ENCODE assay signal across 8 mouse cellular contexts in the genomic region with DNA sequence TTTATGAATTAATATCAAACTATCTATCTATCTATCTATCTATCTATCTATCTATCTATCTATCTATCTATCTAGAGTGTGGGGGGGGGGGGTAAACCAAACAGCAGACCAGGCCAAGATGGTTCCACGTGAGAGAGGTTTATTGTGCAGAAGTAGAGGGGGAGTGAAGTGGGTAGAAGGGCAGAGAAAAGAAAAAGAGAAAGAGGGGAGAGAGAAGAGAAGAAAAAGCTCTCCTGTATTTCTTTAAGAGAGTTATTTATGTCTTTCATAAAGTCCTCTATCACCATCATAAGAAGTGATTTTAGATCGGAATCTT. TPM values are rescaled to one million over a fixed set of nuclear protein-coding genes. Genes with fewer than 3 reads are reported as not detected.
A peak's percentile ranks its signal among the peaks of the same experiment; 100 is the strongest.
DNase-seq lines count a peak whose midpoint lies in the region; ATAC-seq lines count a peak whose summit lies in the region.

No protein-coding gene starts in this region.

- no peak overlapping the region for H3K27ac ChIP-seq in kidney, embryonic 14.5 days (ENCODE audit: low read depth, low read length)
- H3K27ac ChIP-seq in embryonic facial prominence, embryonic 13.5 days, result no peak overlapping the region
- H3K27ac ChIP-seq in hindbrain, embryonic 16.5 days (ENCODE audit: low read depth, low read length), result peak overlapping the region; percentile 62; the same call in 1 of the 2 replicates
- peak overlapping the region; percentile 70 for H3K27ac ChIP-seq in midbrain, embryonic 12.5 days (replicated peaks)

- WGBS in kidney, embryonic 14.5 days, result 59% methylated on average over 2 of the region's 2 CpGs
- 54% methylated on average over 2 of the region's 2 CpGs for WGBS in embryonic facial prominence, embryonic 13.5 days
- WGBS in hindbrain, embryonic 16.5 days, result 55% methylated on average over 2 of the region's 2 CpGs
- WGBS in midbrain, embryonic 12.5 days, result 39% methylated on average over 2 of the region's 2 CpGs

- 0 out of 2 replicates have a peak, but pooled peaks have one; percentile 21 for ATAC-seq in kidney, embryonic 14.5 days (ENCODE audit: low FRiP score, low TSS enrichment)
- no peak for ATAC-seq in embryonic facial prominence, embryonic 13.5 days (ENCODE audit: insufficient number of reproducible peaks, insufficient read depth, low FRiP score, low TSS enrichment, low read depth)
- ATAC-seq in hindbrain, embryonic 16.5 days, result peak; percentile 34
- peak; percentile 28; the same call in 1 of the 2 replicates for ATAC-seq in midbrain, embryonic 12.5 days (ENCODE audit: low FRiP score, low read depth)

- no peaks in the 10 kb centered on the region for H3K27me3 ChIP-seq in kidney, embryonic 14.5 days (ENCODE audit: control insufficient read depth, insufficient read depth, low read length)
- H3K27me3 ChIP-seq in embryonic facial prominence, embryonic 13.5 days, result no peaks in the 10 kb centered on the region
- H3K27me3 ChIP-seq in hindbrain, embryonic 16.5 days (replicated peaks; ENCODE audit: control insufficient read depth, insufficient read depth, low read length), result no peaks in the 10 kb centered on the region
- peaks cover 31% of the 10 kb centered on the region for H3K27me3 ChIP-seq in midbrain, embryonic 12.5 days

- no peak for DNase-seq in kidney, postnatal 4 days
- no peak for DNase-seq in testis, postnatal 10 days (ENCODE audit: low spot score)
- no peak for DNase-seq in ovary, postnatal 14 days (ENCODE audit: low spot score)
- no peak for DNase-seq in adrenal gland, adult 8-10 months

- peak overlapping the region; percentile 46 for H3K4me2 ChIP-seq in kidney, embryonic 14.5 days (replicated peaks; ENCODE audit: low read depth, low read length)
- peak overlapping the region; percentile 71 for H3K4me2 ChIP-seq in embryonic facial prominence, embryonic 13.5 days
- H3K4me2 ChIP-seq in hindbrain, embryonic 16.5 days (ENCODE audit: low read length), result peak overlapping the region; percentile 67
- H3K4me2 ChIP-seq in midbrain, embryonic 12.5 days (replicated peaks), result peak overlapping the region; percentile 52

- peak overlapping the region; percentile 48; the same call in 1 of the 2 replicates for H3K9ac ChIP-seq in kidney, embryonic 14.5 days (ENCODE audit: low read depth, low read length)
- H3K9ac ChIP-seq in embryonic facial prominence, embryonic 13.5 days, result peak overlapping the region; percentile 64
- peak overlapping the region; percentile 57 for H3K9ac ChIP-seq in hindbrain, embryonic 16.5 days (ENCODE audit: low read depth, low read length)
- peak overlapping the region; percentile 41; the same call in 1 of the 2 replicates for H3K9ac ChIP-seq in midbrain, embryonic 12.5 days (replicated peaks)

- no peaks in the 10 kb centered on the region for H3K36me3 ChIP-seq in kidney, embryonic 14.5 days (ENCODE audit: control insufficient read depth, insufficient read depth, low read length)
- no peaks in the 10 kb centered on the region for H3K36me3 ChIP-seq in embryonic facial prominence, embryonic 13.5 days
- no peaks in the 10 kb centered on the region for H3K36me3 ChIP-seq in hindbrain, embryonic 16.5 days (ENCODE audit: control insufficient read depth, insufficient read depth, low read length)
- no peaks in the 10 kb centered on the region for H3K36me3 ChIP-seq in midbrain, embryonic 12.5 days

- H3K4me1 ChIP-seq in kidney, embryonic 14.5 days (ENCODE audit: control insufficient read depth, insufficient read depth, low read length), result 0 out of 2 replicates have a peak, but pooled peaks cover 4% of the 10 kb centered on the region
- H3K4me1 ChIP-seq in embryonic facial prominence, embryonic 13.5 days, result 0 out of 2 replicates have a peak, but pooled peaks cover 8% of the 10 kb centered on the region
- peaks cover 9% of the 10 kb centered on the region for H3K4me1 ChIP-seq in hindbrain, embryonic 16.5 days (ENCODE audit: control insufficient read depth, insufficient read depth, low read depth, low read length)
- peaks cover 10% of the 10 kb centered on the region for H3K4me1 ChIP-seq in midbrain, embryonic 12.5 days

- H3K9me3 ChIP-seq in kidney, embryonic 14.5 days (ENCODE audit: control insufficient read depth, low read length), result no peaks in the 10 kb centered on the region
- no peaks in the 10 kb centered on the region for H3K9me3 ChIP-seq in embryonic facial prominence, embryonic 13.5 days
- peaks cover 3% of the 10 kb centered on the region; the same call in 1 of the 2 replicates for H3K9me3 ChIP-seq in hindbrain, embryonic 16.5 days (ENCODE audit: control insufficient read depth, low read length)
- H3K9me3 ChIP-seq in midbrain, embryonic 12.5 days, result 0 out of 2 replicates have a peak, but pooled peaks cover 3% of the 10 kb centered on the region

- H3K4me3 ChIP-seq in kidney, embryonic 14.5 days (ENCODE audit: low read length), result no peak overlapping the region; the same call in 1 of the 2 replicates
- H3K4me3 ChIP-seq in embryonic facial prominence, embryonic 13.5 days, result peak overlapping the region; percentile 42
- peak overlapping the region; percentile 39 for H3K4me3 ChIP-seq in hindbrain, embryonic 16.5 days (ENCODE audit: low read length)
- H3K4me3 ChIP-seq in midbrain, embryonic 12.5 days, result peak overlapping the region; percentile 32

RNA-seq across cellular contexts. Expression of gene Gm6685, which starts 26.2 kb away (rescaled TPM):
- 0.39 TPM in 1 of 2 replicates, not detected in the other for polyA plus RNA-seq in kidney, embryonic 14.5 days (2014; fragmentation: Nextera tagmentation; extraction: Ambion mirVana)
- not detected in 2 replicates for polyA plus RNA-seq in embryonic facial prominence, embryonic 13.5 days (2015; fragmentation: Nextera tagmentation; extraction: Ambion mirVana)
- 0.41 TPM in 1 of 2 replicates, not detected in the other for polyA plus RNA-seq in hindbrain, embryonic 16.5 days (2015; fragmentation: Nextera tagmentation; extraction: Ambion mirVana)
- 0.37 TPM in 1 of 2 replicates, not detected in the other for polyA plus RNA-seq in midbrain, embryonic 12.5 days (2016; fragmentation: Nextera tagmentation; extraction: Ambion mirVana)
- 10 to 100 TPM in 2 of 4 experiments, 1 to 10 TPM in 2; 6.9 to 10.8 (median 9.7) TPM for total RNA-seq in adrenal gland, adult 8-10 months (2022)

Comparison
In these comparisons a context has a peak if more than half of its experiments do, and no peak if none do; other contexts are left out.
1. H3K27ac ChIP-seq: peak in hindbrain, embryonic 16.5 days (single experiment) and midbrain, embryonic 12.5 days (single experiment); none in kidney, embryonic 14.5 days (single experiment) and embryonic facial prominence, embryonic 13.5 days (single experiment).
2. Peak in every context shown above with its lines, with median percentiles within 50 percentile points of each other: H3K4me2 ChIP-seq and H3K9ac ChIP-seq.